Mouse (Mus musculus) lung, adult 2 months (tissue): ENCODE data around the gene Tcf3.

Source experiments
- CTCF ChIP-seq: fragments of 200-500 bp; IDR thresholded peaks from 2 replicates; pipeline ENCODE4 v1.5.1; 2011; ENCODE audit warnings: mild to moderate bottlenecking, low read length, control low read depth; ENCODE audit not compliant: insufficient read depth
- POLR2A ChIP-seq: fragments of 200-500 bp; IDR thresholded peaks from 2 replicates; pipeline ENCODE4 v1.6.1; 2011; ENCODE audit warnings: low read depth, mild to moderate bottlenecking, control low read depth, low read length, borderline replicate concordance; ENCODE audit errors: extremely low read depth

DNA sequence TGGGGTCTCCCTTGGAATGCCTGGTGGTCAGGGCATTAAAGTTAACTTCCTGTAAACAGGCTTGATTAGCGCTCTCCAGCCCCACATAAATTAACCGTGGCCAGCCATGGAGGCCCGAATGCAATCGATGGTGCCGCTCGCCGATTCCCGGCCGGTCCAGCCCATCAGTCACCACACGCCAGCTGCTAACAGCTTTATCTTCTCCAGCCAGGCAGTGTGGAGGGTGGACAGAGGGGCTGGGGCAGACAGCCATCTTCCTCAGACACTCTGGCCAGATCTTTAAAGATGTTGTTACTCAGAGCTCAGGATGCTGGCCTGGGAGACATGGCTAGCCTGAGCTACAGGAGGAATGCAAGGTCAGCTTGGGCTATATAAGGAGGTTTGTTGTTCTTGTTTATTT lies 20.2 kb upstream of the Tcf3 start:
- TF ChIP-seq CTCF: no peak
- no peak for TF ChIP-seq POLR2A
